Mouse (Mus musculus) CD4-positive helper T cell, adult 2 months (primary cell): Measurements from ENCODE around the gene Ndufb10.
"Not testable (repeated sequence)": the region's sequence is repeated elsewhere in the genome, so short reads cannot be mapped to it uniquely, and the experiment has no call there.

Experiments used
- DNase-seq: peaks from one replicate; pipeline ENCODE4 v3.0.0-alpha.2; 2012; ENCODE audit warnings: low read depth, missing footprints, low spot score

The Ndufb10 gene

DNA sequence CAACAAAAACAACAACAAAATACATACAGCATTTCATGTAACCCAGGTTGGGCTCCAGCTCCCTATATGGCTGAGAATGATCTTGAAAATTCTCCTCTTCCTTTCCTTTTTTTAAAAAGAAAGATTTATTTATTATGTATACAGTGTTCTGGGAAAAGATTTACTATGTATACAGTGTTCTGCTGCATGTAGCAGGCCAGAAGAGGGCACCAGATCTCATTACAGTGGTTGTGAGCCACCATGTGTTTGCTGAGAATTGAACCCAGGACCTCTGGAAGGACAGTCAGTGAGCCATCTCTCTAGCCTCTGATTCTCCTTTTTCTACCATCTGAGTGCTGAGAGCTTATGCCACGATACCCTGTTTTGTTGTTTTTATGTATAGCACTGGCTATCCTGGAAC lies 10.2 kb upstream of the Ndufb10 start:
- no peak for DNase-seq

GRCm38 (mm10) chr17:24733434-24734050 lies 9.3 kb upstream of the Ndufb10 start:
- DNase-seq = no peak

- no peak for DNase-seq
Observed at GRCm38 (mm10) chr17:24732233-24732935, 8.1 kb upstream of the Ndufb10 start.

DNA sequence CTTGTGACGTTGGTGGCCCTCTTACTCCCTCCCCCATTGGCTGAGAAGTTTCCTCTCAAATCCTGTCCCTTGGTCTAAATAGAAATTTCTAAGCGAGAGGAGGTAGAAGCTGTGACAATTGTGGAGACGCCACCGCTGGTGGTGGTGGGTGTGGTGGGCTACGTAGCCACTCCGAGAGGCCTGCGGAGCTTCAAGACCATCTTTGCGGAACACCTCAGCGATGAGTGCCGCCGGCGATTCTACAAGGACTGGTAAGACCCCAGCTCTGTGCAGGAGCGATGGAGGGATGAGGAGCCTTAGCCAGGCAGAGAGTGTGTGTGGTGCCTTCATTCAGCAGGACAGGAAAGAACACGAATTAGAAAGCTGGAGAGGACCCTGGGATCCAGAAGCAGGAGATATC lies 6.5 kb upstream of the Ndufb10 start:
- DNase-seq = no peak

DNA sequence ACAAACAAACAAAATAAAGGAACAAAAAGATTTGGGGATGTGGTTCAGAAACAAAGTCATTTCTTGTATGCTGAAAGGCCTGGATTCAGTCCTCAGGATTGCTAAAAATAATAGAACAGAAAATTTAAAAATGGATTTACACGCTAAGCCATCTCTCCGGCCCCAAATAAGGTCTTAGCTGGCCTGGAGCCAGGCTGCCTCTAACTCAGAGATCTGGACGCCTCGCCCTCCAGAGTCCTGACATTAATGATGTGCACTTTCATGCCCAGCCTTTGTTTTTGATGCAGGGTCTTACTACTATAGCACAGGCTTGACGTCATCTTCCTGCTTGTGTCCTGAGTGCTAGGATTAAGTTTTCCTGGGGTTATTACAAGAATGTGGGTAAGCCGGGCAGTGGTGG lies 4.8 kb upstream of the Ndufb10 start:
- no peak for DNase-seq

- DNase-seq = no peak
Observed at GRCm38 (mm10) chr17:24728184-24728583, 3.9 kb upstream of the Ndufb10 start.

- DNase-seq = no peak
Observed at GRCm38 (mm10) chr17:24727618-24728017, 3.3 kb upstream of the Ndufb10 start, which contains the start of gene Rpl3l. TSS of gene Rpl3l (plus strand) at chr17:24727820.

- no peak for DNase-seq
Observed at GRCm38 (mm10) chr17:24725637-24726390, 1.5 kb upstream of the Ndufb10 start.

DNA sequence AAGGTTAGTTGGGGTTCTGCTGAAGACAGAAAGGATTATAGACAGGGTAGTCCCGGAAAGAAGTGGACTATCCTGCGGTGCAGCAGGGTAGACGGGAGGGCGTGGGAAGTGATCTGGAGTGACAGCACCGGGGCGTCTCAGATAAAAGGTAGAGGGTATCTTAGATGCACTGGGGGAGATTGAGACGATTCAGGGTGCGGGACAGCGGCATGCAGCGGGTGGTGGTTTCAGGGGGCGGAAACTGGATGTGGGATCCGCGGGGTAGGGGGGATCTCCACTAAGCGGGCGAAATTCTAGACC lies 447 bp downstream of the Ndufb10 start:
- DNase-seq = no peak

GRCm38 (mm10) chr17:24723122-24723880 lies 977 bp downstream of the Ndufb10 start:
- no peak for DNase-seq

DNA sequence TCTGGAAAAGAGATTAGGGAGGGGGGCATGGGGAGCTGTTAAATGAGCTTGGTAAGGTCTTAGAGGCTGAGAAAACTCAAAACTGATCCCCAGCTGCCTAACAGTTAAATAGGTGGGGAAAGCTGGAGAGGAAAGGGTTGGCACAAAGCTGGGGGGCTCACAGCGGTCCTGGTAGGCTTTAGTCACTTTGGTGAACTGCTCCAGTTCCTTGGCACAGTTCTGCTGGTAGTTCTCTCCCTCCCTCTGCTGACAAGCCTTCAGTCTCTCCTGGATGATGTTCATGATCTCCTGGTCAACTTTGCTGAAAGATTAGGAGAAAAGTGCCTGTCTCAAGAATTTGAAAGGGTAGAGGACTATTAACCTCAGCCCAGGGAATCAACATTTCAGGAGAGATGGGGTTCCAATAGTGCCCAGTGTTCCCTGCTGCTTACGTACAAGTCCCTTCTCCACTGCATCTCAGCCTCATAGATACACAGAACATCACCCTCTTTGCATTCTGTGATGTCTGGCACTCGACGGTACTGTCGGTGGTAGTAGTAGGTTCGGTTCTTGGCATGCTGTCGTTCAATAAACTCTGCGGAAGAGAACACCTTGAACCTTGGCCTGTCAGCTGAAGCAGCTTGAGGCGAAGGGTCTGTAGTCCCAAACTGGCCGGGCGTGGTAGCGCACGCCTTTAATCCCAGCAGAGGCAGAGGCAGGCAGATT lies 1.9 kb downstream of the Ndufb10 start:
- DNase-seq = no peak

DNA sequence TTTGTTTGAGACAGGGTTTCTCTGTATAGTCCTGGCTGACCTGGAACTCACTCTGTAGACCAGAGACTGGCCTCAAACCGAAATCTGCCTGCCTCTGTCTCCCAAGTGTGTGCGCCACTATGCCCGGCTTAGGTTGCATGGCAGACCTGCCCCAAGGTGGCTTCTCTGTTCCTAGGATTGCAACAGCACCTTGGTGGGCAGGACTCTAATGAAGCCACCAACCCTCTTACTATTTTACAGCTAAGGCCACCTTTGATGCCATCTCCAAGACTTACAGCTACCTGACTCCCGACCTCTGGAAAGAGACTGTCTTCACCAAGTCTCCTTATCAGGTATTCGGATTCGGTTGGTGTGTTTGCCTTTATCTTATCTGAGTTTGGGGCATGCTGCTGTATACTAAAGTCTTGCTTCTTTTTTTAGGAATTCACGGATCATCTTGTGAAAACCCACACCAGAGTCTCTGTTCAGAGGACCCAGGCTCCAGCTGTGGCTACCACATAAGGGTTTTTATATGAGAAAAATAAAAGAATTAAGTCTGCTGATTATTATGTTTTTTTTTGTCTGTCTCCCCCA lies 2.8 kb downstream of the Ndufb10 start:
- not testable (repeated sequence) for DNase-seq

- not testable (repeated sequence) for DNase-seq
Observed at GRCm38 (mm10) chr17:24720616-24721015, 3.7 kb downstream of the Ndufb10 start.

DNA sequence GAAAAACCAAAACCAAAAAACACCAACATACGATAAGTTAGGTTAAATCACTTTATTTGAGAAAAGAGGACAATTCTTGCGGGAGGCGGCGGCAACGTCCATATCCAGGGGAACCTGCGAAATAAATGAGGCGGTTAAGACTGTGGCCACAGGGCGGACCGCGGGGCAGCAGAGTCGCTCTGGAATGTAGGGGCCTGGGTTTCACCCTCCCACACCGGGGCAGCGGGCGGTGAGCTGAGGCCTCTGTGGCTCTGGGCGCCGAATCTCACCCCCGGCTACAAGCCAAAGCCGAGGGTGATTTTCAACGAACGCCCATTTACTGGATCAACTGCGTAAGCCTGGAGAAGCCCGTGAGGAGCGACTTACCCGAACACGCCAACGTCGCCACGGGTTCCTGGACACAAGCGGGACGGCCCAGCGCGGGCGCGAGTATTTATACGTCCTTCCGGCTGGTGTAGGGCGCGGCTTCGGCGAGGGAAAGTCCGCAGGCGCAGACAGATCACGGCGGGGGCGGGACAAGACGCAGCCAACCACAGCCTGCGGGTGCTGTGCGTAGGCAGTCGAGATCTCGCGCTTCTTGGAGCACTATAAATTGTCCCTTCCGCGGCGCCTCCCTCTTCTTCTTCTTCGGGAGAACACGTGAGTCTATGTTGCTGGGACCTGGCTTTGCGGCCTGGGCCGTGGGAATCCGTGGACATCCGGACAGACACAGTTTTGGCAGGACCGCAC lies 4.6 kb downstream of the Ndufb10 start:
- DNase-seq = peak; percentile 99

- not testable (repeated sequence) for DNase-seq
Observed at GRCm38 (mm10) chr17:24718938-24719337, 5.3 kb downstream of the Ndufb10 start.

- no peak for DNase-seq
Observed at GRCm38 (mm10) chr17:24717943-24718342, 6.3 kb downstream of the Ndufb10 start, which contains the start of the genes Rnf151 and Rps2. TSS of gene Rnf151 (minus strand) at chr17:24718063. TSS of gene Rps2 (plus strand) at chr17:24718116.

DNA sequence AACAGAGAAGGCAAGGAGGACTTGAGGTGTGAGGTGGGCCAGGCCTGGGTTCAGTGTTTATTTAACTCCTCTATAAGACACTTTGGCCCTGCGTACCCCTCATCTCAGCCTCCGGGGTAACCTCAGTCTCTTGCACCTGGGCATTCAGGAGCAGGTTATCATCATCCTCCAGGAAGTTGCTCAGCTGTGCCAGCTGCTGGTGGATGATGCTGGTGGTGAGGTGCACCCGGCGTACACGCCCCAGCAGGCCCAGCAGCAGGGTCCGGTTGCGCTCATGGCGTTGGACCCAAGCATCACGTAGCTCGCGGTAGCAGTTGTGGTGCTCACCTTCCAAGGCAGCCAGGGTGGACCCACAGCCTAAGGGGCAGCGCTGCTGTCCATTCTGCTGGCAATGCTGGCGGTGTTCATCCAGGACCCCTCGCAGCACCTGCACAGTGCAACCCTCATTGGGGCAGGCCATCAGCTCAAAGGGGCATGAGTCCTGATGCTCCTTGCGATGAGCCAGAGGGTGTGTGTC lies 8.1 kb downstream of the Ndufb10 start:
- DNase-seq = no peak

DNA sequence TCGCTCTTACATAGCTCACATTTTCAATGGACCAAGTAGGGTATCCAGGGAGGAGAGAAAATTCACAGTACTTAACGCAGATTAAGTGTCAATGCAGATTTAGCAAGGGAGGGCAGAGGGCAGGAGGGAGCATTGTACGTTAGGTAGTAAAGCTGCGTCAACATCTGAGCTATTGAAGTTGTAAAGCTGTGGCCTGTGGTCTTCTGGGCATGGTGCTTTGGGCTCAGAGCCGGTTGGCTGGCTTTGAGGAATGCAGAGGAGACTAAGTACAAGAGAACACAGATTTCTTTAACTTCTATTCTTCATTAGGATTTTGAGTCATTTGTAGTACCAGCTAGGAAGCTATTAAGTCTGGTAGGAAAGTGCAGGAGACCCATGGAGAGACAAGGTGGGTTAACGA lies 8.7 kb downstream of the Ndufb10 start:
- no peak for DNase-seq

DNA sequence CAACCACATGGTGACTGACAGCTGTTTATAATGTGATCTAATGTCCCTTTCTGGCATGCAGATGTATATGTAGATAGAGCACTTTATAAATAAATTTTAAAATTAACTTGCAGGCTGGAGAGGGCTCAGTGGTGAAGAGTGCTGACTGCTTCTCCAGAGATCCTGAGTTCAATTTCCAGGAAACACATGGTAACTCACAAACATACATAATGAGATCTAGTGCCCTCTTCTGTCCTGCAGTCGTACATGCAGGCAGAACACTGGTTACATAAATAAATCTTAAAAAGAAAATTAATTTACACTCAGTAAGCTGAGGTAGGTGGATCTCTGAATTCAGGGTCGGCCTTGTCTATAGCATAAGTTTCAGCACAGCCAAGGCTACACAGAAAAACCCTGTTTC lies 15.6 kb downstream of the Ndufb10 start:
- DNase-seq = peak; percentile 78

DNA sequence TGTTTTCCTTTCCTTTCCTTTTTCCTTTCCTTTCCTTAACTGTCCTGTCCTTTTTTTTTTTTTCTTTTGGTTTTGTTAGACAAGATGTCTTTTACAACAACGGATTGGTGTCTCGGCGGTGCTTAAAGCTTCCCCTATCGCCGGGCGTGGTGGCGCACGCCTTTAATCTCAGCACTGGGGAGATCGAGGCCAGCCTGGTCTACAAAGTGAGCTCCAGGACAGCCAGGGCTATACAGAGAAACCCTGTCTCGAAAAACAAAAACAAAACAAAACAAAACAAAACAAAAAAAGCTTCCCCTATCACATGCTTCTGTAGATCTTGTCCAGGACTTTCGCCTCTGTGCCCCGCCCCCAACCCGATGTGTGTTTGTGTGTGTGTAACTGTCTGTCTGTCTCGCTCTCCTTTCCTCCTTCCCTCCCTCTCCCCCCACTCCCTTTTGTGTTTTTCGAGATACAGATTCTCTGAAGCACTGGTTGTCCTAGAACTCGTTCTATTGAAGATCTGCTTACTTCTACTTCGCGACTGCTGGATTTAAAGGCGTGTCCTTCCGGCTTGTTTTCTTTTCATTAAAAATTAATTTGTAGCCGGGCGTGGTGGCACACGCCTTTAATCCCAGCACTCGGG lies 16.4 kb downstream of the Ndufb10 start:
- DNase-seq = no peak
